Comparison of ENCODE assay signal across 7 mouse cellular contexts in the genomic region with DNA sequence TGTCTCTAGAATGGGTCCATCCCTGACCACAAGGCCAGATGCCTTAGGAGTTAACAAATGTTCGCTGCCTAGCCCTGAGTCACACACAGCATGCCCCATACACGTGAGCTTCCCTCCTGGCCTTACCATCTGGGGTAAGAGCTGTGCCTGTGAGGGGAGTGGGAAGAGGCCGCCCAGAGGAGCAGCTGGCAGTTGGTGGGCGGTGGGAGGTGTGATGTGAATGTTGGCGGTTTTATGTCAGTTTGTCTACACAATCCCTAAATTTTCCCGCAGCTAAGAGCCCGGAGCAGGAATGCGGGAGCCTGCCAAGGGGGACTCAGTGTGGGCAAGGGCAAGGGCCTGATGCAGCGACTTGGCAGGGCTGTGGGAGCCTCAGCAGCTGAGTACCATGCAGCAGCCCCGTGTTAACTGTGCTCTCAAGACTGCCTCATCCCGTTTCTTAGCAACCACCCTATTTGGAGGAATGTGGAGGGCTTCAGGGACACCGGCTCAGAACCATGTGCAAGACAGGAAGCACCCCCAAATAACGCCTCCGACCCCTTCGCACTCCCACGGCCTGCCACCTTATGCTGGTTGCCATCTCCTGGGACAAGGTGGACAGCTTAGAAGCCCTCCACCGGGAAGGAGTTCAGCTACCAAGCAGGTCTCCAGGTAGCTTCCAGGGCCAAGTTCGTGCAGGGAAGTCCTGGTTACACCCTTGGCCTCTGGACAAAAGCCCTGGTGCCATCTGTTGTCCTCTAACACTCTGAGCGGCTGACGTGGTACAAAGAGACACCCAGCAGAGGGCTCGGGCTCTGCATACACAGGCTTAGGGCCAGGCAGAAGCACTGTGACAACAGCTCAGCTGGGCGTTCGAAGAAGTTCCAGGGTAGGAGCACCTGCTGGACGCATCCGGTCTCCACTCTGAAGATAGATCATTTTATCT. TPM values are rescaled to one million over a fixed set of nuclear protein-coding genes. Genes with fewer than 3 reads are reported as not detected.
DNase-seq lines count a peak whose midpoint lies in the region; ATAC-seq and TF ChIP-seq lines count a peak whose summit lies in the region.

No protein-coding gene starts in this region.

- H3K27ac ChIP-seq in ES-Bruce4 (ENCODE audit: insufficient read depth, low read length), result no peak overlapping the region
- peak overlapping the region; percentile 89 for H3K27ac ChIP-seq in forebrain, embryonic 15.5 days (replicated peaks)
- H3K27ac ChIP-seq in midbrain, postnatal 0 days (ENCODE audit: low read depth, low read length), result peak overlapping the region; percentile 77

- TF ChIP-seq CTCF in ES-Bruce4 (IDR thresholded peaks at IDR 0.05; ENCODE audit: low read depth, low read length), result no peak
- no peak for TF ChIP-seq CTCF in brain, embryonic 14.5 days (IDR thresholded peaks at IDR 0.05; ENCODE audit: borderline replicate concordance, extremely low read depth, insufficient read depth, insufficient read length)
- peak; percentile 42 for TF ChIP-seq CTCF in midbrain, postnatal 0 days (IDR thresholded peaks at IDR 0.05)

- no peak for TF ChIP-seq POLR2A in ES-Bruce4 (IDR thresholded peaks at IDR 0.05; ENCODE audit: insufficient read depth, low read length)
- no peak for TF ChIP-seq POLR2A in brain, embryonic 14.5 days (IDR thresholded peaks at IDR 0.05; ENCODE audit: borderline replicate concordance, extremely low read depth, insufficient read depth, insufficient read length, poor library complexity, severe bottlenecking)

- H3K9me3 ChIP-seq in ES-Bruce4 (replicated peaks; ENCODE audit: control insufficient read depth, insufficient read depth, low read length, poor library complexity, severe bottlenecking), result no peaks in the 10 kb centered on the region
- no peaks in the 10 kb centered on the region for H3K9me3 ChIP-seq in forebrain, embryonic 15.5 days
- no peaks in the 10 kb centered on the region for H3K9me3 ChIP-seq in midbrain, postnatal 0 days (ENCODE audit: low read length)

- 0 out of 2 replicates have a peak overlapping the region, but pooled peaks have one; percentile 1 for H3K4me3 ChIP-seq in ES-Bruce4 (ENCODE audit: low read depth, low read length)
- peak overlapping the region; percentile 37 for H3K4me3 ChIP-seq in forebrain, embryonic 15.5 days
- H3K4me3 ChIP-seq in midbrain, postnatal 0 days (ENCODE audit: low read depth, low read length), result peak overlapping the region; percentile 26

- H3K27me3 ChIP-seq in ES-Bruce4 (ENCODE audit: control insufficient read depth, insufficient read depth, low read length, poor library complexity, severe bottlenecking), result no peaks in the 10 kb centered on the region
- H3K27me3 ChIP-seq in forebrain, embryonic 15.5 days, result no peaks in the 10 kb centered on the region
- H3K27me3 ChIP-seq in midbrain, postnatal 0 days (ENCODE audit: insufficient read depth, low read length), result no peaks in the 10 kb centered on the region

- H3K9ac ChIP-seq in ES-Bruce4 (ENCODE audit: low read depth, poor library complexity, severe bottlenecking), result no peak overlapping the region
- H3K9ac ChIP-seq in forebrain, embryonic 15.5 days (replicated peaks), result no peak overlapping the region
- peak overlapping the region; percentile 45 for H3K9ac ChIP-seq in midbrain, postnatal 0 days (replicated peaks; ENCODE audit: low read length, poor library complexity, severe bottlenecking)

- peak; percentile 98 for DNase-seq in brain, embryonic 14.5 days (ENCODE audit: low read depth)
- peak; percentile 80 for DNase-seq in layer of hippocampus, adult 9-10 months (ENCODE audit: low spot score)
- peak; percentile 95 for DNase-seq in midbrain, postnatal 0 days (ENCODE audit: low spot score)

- H3K4me2 ChIP-seq in forebrain, embryonic 15.5 days (replicated peaks), result peak overlapping the region; percentile 54
- H3K4me2 ChIP-seq in midbrain, postnatal 0 days (ENCODE audit: low read depth, low read length, poor library complexity, severe bottlenecking), result peak overlapping the region; percentile 48

- H3K4me1 ChIP-seq in ES-Bruce4 (ENCODE audit: control insufficient read depth, insufficient read depth, low read length), result peaks cover 3% of the 10 kb centered on the region
- peaks cover 42% of the 10 kb centered on the region for H3K4me1 ChIP-seq in forebrain, embryonic 15.5 days
- H3K4me1 ChIP-seq in midbrain, postnatal 0 days (ENCODE audit: insufficient read depth, low read length), result peaks cover 11% of the 10 kb centered on the region; the same call in 1 of the 2 replicates

- H3K36me3 ChIP-seq in ES-Bruce4 (ENCODE audit: control insufficient read depth, insufficient read depth, low read length, poor library complexity, severe bottlenecking), result no peaks in the 10 kb centered on the region
- no peaks in the 10 kb centered on the region for H3K36me3 ChIP-seq in forebrain, embryonic 15.5 days
- no peaks in the 10 kb centered on the region for H3K36me3 ChIP-seq in midbrain, postnatal 0 days (ENCODE audit: insufficient read depth, low read length)

- TF ChIP-seq EP300 in ES-Bruce4 (IDR thresholded peaks at IDR 0.05; ENCODE audit: insufficient read depth, low read depth, low read length), result no peak

- peak; percentile 93 for ATAC-seq in forebrain, embryonic 15.5 days (replicated peaks)
- peak; percentile 86 for ATAC-seq in midbrain, postnatal 0 days (ENCODE audit: low FRiP score)
- ATAC-seq in inflammation-experienced regulatory T-cells, adult 6 months, result no peak
- ATAC-seq in megakaryocyte-erythroid progenitor cell, adult 5-6 weeks (replicated peaks; ENCODE audit: low FRiP score, low TSS enrichment, poor library complexity, severe bottlenecking), result no peak

- WGBS in forebrain, embryonic 15.5 days, result 13% methylated on average over 25 of the region's 25 CpGs
- WGBS in midbrain, postnatal 0 days, result 18% methylated on average over 25 of the region's 25 CpGs

RNA-seq across cellular contexts. Expression of a gene that starts 35.5 kb away (rescaled TPM):
- polyA plus RNA-seq in ES-Bruce4 (2011; ENCODE audit: insufficient read depth, insufficient read length, low read depth, missing spikeins), result 11.0 and 11.9 TPM in 2 replicates
- polyA plus RNA-seq in brain, embryonic 14.5 days (2012; rRNA removed), result 14.2 and 16.0 TPM in 2 replicates
- 6.2 and 7.9 TPM in 2 replicates for polyA plus RNA-seq in forebrain, embryonic 15.5 days (2015; fragmentation: Nextera tagmentation; extraction: Ambion mirVana)
- total RNA-seq in midbrain, postnatal 0 days (2014; rRNA removed), result 6.9 and 8.1 TPM in 2 replicates
- 6.2 and 6.9 TPM in 2 replicates for polyA plus RNA-seq in midbrain, postnatal 0 days (2015; fragmentation: Nextera tagmentation; extraction: Ambion mirVana)
- 10 to 100 TPM; 36.0 to 50.7 (median 38.6) TPM for polyA plus RNA-seq in inflammation-experienced regulatory T-cells, adult 6 months (2017; shearing (Covaris generic))
- total RNA-seq in megakaryocyte-erythroid progenitor cell, adult 5-6 weeks (2014; fragmentation: Nextera tagmentation), result 8.7 and 8.9 TPM in 2 replicates
- total RNA-seq in megakaryocyte-erythroid progenitor cell, adult 5-6 weeks (2017), result 6.8 and 7.2 TPM in 2 replicates

Comparison
In these comparisons a context has a peak if more than half of its experiments do, and no peak if none do; other contexts are left out.
1. ATAC-seq: peak in forebrain, embryonic 15.5 days (single experiment) and midbrain, postnatal 0 days (single experiment); none in inflammation-experienced regulatory T-cells, adult 6 months (single experiment) and megakaryocyte-erythroid progenitor cell, adult 5-6 weeks (single experiment).
2. Peak in every context shown above with its lines, with median percentiles within 50 percentile points of each other: H3K4me3 ChIP-seq and DNase-seq.